Mouse (Mus musculus): ENCODE data around the gene Fosb. TPM values are rescaled to one million over a fixed set of nuclear protein-coding genes. Genes with fewer than 3 reads are reported as not detected.

Gene Fosb
- polyA plus RNA-seq, 1 experiment from 2014 or later = 0.26 TPM

DNA sequence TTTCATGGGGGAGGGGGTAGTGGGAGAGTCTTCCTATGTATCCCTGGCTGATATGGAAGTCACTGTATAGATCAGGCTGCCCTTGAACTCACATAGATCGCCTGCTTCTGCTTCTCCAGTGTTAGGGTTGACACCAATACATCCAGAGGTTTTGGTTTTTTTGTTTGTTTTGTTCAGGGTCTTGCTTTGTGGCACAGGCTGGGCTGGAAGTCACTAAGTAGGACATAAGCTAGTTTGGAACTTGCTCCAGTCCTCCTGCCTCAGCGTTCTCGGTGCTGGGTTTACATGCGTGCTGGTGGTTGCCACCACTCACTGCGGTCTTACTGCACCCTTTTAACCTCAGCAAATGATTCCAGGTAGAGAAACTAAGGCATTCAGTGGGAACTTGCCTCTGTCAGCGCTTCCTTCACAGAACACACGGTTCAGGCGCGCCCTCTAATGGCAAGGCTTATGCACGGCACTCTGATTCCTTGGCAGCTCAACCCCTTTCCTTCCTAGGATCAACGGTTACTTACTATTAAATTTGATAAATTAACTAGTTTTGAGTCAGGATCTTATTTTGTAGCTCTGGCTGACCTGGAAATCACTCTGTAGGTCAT lies 33.5 kb upstream of the Fosb start:
- Histone ChIP-seq H3K36me3 (peaks cover 9% of the 10 kb centered on the region), H3K4me1 (peaks cover 48% of the 10 kb centered on the region), H3K9me3 (replicated peaks) (no peaks in the 10 kb centered on the region), H3K9ac (no peak overlapping the region), H3K4me2 (peak overlapping the region; percentile 93), H3K4me3 (replicated peaks) (no peak overlapping the region; the same call in 1 of the 2 replicates), H3K27ac (no peak overlapping the region), H3K27me3 (peaks cover 20% of the 10 kb centered on the region)
- under 1% methylated on average over 11 of the region's 11 CpGs for WGBS
- no peak for ATAC-seq (replicated peaks; ENCODE audit: low FRiP score)

DNA sequence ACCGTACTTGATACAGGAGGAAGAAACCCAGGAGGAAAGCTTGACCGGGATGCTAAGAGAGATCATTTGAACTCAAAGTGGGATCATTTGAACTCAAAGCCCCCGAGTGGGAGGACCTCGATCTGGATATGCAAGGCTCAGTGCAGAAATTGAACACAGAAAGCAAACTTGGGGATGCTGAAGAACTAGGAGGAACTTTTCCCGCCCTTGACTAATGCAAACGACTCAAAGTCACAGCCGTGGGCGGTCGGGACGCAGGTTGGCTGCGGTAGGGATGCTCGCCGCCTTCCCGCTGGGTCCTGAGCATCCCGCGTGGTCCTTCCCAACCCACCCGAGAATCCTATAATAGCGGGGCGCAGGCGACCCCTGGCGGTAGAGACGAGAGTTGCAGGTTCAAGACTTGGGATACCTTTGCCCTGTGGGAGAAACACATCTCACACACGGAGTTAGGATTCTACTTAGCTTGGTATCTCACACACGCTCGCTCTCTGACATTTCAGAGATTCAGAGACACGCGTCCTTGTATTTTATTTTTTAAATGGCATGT lies 32.7 kb upstream of the Fosb start:
- 1% methylated on average over 27 of the region's 27 CpGs for WGBS
- no peak for ATAC-seq (replicated peaks; ENCODE audit: low FRiP score)
- no peaks in the 10 kb centered on the region for H3K9me3 ChIP-seq (replicated peaks)
- H3K27me3 ChIP-seq = peaks cover 20% of the 10 kb centered on the region
- peak overlapping the region; percentile 48 for H3K4me3 ChIP-seq (replicated peaks)
- H3K9ac ChIP-seq = peak overlapping the region; percentile 25; the same call in 1 of the 2 replicates
- H3K4me2 ChIP-seq = peak overlapping the region; percentile 93
- H3K4me1 ChIP-seq = peaks cover 48% of the 10 kb centered on the region
- H3K27ac ChIP-seq = no peak overlapping the region
- peaks cover 2% of the 10 kb centered on the region; the same call in 1 of the 2 replicates for H3K36me3 ChIP-seq

DNA sequence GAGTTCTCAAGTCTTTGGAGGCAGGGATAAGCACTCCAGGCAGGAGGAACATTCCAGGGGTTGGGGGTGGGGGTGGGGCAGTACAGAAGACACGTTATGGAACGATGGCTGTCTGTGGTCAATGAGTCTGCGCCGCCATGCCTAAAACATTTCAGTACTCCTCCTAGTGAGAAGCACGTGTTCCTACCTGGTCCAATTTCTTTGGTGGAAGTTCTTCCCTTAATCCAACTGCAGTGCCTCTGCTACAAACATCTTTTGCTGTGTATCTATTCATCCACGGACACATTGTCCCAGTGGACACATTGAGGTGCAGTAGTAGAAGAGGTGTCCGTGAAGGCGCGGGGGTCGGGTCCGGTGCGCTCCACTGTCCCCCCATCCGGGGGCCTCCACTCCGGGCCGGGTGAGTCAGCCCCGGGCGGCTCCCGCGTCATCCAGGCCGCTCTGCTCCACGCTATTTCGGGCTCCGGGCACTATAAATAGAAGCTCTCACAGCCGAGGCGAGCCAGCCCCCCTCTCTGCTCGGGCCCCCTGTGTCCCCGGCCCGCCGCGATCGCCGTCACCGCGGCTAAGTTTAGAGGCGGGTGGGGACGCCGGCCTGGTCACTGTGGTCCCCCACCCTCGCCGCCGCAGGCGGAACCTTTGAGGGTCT lies 32.0 kb upstream of the Fosb start:
- ATAC-seq (replicated peaks; ENCODE audit: low FRiP score) = 0 out of 2 replicates have a peak, but pooled peaks have one; percentile 3
- Histone ChIP-seq H3K36me3 (no peaks in the 10 kb centered on the region), H3K4me1 (peaks cover 48% of the 10 kb centered on the region), H3K9me3 (replicated peaks) (no peaks in the 10 kb centered on the region), H3K27ac (no peak overlapping the region), H3K4me3 (replicated peaks) (peak overlapping the region; percentile 48), H3K9ac (peak overlapping the region; percentile 25; the same call in 1 of the 2 replicates), H3K4me2 (peak overlapping the region; percentile 93), H3K27me3 (peaks cover 20% of the 10 kb centered on the region)
- WGBS = under 1% methylated on average over 41 of the region's 41 CpGs

DNA sequence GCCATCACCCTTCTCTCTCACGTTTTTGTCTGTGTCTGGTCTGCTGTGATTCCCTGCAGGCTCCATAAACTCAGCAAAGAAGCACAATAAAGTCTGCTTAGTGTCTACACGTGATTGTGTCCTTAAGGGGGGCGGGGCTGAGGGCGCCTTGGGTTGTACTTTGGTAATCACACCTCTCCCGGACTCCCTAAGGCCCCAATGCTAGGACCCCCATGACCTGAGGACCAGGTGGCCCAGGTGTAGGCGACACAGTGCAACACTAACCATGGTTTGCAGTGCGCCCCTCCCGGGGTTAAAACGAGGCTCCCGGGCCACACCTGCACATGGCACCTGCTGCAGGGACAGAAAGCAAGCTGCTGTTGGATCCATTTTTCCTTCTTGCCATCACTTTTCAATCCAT lies 31.4 kb upstream of the Fosb start:
- peak overlapping the region; percentile 48; the same call in 1 of the 2 replicates for H3K4me3 ChIP-seq (replicated peaks)
- 20% methylated on average over 10 of the region's 10 CpGs for WGBS
- no peak overlapping the region for H3K9ac ChIP-seq
- ATAC-seq (replicated peaks; ENCODE audit: low FRiP score) = no peak
- peaks cover 20% of the 10 kb centered on the region for H3K27me3 ChIP-seq
- H3K27ac ChIP-seq = no peak overlapping the region
- peak overlapping the region; percentile 93 for H3K4me2 ChIP-seq
- no peaks in the 10 kb centered on the region for H3K9me3 ChIP-seq (replicated peaks)
- no peaks in the 10 kb centered on the region for H3K36me3 ChIP-seq
- H3K4me1 ChIP-seq = peaks cover 47% of the 10 kb centered on the region

DNA sequence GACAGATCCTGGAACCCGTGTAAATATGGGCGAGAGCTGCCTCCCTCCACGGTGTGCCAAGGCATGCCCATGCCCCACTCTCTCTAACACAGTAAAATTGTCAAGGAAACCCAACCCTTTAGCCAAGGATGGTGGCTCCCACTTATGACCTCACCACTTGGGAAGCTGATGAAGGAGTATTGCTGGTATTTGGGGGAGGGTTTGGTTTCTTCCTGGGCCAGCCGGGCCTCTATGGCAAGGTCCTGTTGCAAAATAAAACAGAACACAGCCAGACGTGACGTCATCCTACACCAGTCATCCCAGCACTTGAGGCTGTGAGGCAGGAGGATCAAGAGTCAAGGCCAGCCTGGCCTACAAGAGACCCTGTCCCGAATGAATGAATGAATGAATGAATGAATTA lies 28.7 kb upstream of the Fosb start:
- peaks cover 20% of the 10 kb centered on the region for H3K27me3 ChIP-seq
- peaks cover 35% of the 10 kb centered on the region for H3K4me1 ChIP-seq
- WGBS = 63% methylated on average over 7 of the region's 7 CpGs
- no peak overlapping the region for H3K9ac ChIP-seq
- H3K4me3 ChIP-seq (replicated peaks) = no peak overlapping the region
- ATAC-seq (replicated peaks; ENCODE audit: low FRiP score) = no peak
- H3K4me2 ChIP-seq = no peak overlapping the region
- no peak overlapping the region for H3K27ac ChIP-seq
- H3K9me3 ChIP-seq (replicated peaks) = no peaks in the 10 kb centered on the region
- H3K36me3 ChIP-seq = no peaks in the 10 kb centered on the region

DNA sequence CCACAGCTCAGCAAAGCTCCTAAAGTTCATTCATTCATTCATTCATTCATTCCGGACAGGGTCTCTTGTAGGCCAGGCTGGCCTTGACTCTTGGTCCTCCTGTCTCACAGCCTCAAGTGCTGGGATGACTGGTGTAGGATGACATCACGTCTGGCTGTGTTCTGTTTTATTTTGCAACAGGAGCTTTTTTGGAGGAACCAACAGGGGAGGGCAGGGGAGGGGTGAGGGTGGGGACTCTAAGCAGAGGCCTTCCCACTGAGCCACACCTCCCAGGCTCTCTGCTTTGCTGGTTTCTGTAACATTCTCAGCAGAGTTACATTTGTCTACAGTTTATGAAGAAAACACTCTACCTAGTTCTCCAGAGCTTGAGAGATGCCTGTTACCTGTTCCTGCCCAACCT lies 28.2 kb upstream of the Fosb start:
- ATAC-seq (replicated peaks; ENCODE audit: low FRiP score) = no peak
- Histone ChIP-seq H3K27ac (no peak overlapping the region), H3K4me2 (no peak overlapping the region), H3K36me3 (no peaks in the 10 kb centered on the region), H3K4me3 (replicated peaks) (no peak overlapping the region), H3K4me1 (peaks cover 34% of the 10 kb centered on the region), H3K9ac (no peak overlapping the region), H3K9me3 (replicated peaks) (no peaks in the 10 kb centered on the region), H3K27me3 (peaks cover 20% of the 10 kb centered on the region)
- WGBS = 53% methylated on average over 2 of the region's 2 CpGs

DNA sequence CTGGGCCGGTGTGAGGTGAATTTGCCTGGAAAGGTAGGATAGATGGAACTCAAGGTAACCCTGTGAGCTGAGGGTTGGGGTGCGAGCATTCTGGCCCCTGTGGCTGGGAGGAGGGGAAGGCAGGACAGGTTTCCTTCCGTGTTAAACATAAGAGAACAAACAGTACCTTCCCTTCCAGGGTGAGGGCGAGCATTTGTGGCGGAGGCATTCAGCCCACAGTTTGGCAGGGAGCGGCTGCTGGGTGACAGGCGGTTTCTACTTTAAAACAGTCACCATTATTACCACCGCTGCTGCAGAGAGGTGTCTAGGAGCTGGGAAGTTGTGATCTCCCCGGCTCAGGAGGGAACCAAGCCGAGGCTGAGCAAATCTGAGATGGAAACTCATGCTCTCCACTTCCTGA lies 27.3 kb upstream of the Fosb start:
- no peak overlapping the region for H3K4me2 ChIP-seq
- peaks cover 28% of the 10 kb centered on the region for H3K4me1 ChIP-seq
- no peaks in the 10 kb centered on the region for H3K36me3 ChIP-seq
- WGBS = 68% methylated on average over 10 of the region's 10 CpGs
- H3K9me3 ChIP-seq (replicated peaks) = no peaks in the 10 kb centered on the region
- H3K9ac ChIP-seq = no peak overlapping the region
- peaks cover 14% of the 10 kb centered on the region for H3K27me3 ChIP-seq
- H3K4me3 ChIP-seq (replicated peaks) = no peak overlapping the region
- no peak overlapping the region for H3K27ac ChIP-seq
- ATAC-seq (replicated peaks; ENCODE audit: low FRiP score) = no peak

DNA sequence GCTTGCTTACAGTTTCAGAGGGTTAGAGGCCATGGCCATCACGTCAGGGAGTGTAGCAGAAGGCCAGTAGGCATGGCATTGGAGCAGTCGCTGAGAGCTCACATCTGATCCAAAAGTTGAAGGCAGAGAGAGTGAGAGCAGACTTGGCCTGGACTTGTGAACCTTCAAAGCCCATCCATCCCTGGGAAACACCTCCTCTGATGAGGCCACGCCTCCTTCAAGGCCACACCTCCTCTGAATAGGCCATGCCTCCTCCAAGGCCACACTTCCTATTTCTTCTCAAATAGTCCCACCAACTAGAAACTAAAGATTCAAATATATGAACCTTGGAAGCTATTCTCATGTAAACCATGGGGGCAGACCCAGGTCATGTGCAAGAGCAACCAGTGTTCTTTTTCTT lies 25.7 kb upstream of the Fosb start:
- Histone ChIP-seq H3K9ac (no peak overlapping the region), H3K4me2 (no peak overlapping the region), H3K4me3 (replicated peaks) (no peak overlapping the region), H3K9me3 (replicated peaks) (no peaks in the 10 kb centered on the region), H3K4me1 (peaks cover 16% of the 10 kb centered on the region), H3K27me3 (no peaks in the 10 kb centered on the region), H3K27ac (no peak overlapping the region), H3K36me3 (no peaks in the 10 kb centered on the region)
- WGBS = 39% methylated on average over 3 of the region's 3 CpGs
- ATAC-seq (replicated peaks; ENCODE audit: low FRiP score) = no peak

DNA sequence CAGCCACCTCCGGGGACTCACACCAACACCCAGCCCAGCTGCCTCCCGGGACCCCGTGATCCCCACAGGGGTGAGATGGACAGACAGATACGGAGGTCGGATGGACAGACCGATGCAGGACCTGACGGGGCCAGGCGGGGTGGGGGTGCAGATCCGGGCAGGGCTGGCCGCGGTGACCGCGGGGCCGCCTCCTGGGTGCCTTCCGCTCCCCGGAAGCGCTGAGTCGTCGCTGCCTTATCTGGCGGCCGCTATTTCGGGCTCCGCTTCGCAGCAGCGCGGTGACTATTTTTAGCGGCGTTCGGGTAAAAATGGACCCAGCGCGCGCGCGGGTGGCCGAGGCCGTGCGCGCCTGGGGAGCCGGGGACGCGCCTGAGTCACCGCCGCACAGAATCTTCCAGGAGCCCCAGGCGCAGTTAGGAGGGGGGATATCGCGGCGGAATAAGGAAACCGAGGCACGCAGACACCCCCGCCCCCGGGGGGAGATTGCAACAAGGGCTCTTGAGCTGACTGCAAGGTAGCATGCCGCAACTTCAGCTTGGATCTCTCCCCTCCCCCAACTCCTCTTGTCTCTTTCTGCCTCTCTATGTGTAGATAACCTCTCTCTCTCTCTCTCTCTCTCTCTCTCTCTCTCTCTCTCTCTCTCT lies 23.0 kb upstream of the Fosb start:
- Histone ChIP-seq H3K9me3 (replicated peaks) (0 out of 2 replicates have a peak, but pooled peaks cover 5% of the 10 kb centered on the region), H3K27me3 (no peaks in the 10 kb centered on the region), H3K36me3 (no peaks in the 10 kb centered on the region), H3K4me2 (peak overlapping the region; percentile 79), H3K4me3 (replicated peaks) (peak overlapping the region; percentile 69), H3K4me1 (peaks cover 18% of the 10 kb centered on the region), H3K27ac (peak overlapping the region; percentile 19; the same call in 1 of the 2 replicates), H3K9ac (peak overlapping the region; percentile 53)
- under 1% methylated on average over 52 of the region's 52 CpGs for WGBS
- peak; percentile 68 for ATAC-seq (replicated peaks; ENCODE audit: low FRiP score)

DNA sequence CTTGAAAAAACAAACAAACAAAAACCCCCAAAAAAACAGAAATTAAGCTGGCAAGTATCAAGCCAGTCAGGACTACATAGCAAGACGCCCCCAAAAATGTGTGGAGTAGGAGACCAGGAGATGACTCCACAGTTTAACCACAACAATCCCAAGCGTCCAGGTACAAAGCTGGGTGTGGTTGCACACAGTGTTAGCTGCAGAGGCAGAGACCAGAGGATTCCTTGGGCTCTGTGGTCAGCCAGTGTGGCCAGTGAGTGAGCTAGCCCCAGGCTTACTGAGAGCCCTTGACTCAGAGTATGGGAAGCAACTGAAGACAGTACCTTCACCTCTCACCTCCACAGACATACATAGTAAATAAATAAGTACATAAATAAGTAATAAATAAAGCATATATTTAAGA lies 22.1 kb upstream of the Fosb start:
- no peak overlapping the region for H3K9ac ChIP-seq
- no peak overlapping the region for H3K27ac ChIP-seq
- 77% methylated on average over 2 of the region's 2 CpGs for WGBS
- no peak for ATAC-seq (replicated peaks; ENCODE audit: low FRiP score)
- H3K4me1 ChIP-seq = peaks cover 28% of the 10 kb centered on the region
- no peaks in the 10 kb centered on the region for H3K27me3 ChIP-seq
- H3K4me3 ChIP-seq (replicated peaks) = no peak overlapping the region
- 0 out of 2 replicates have a peak, but pooled peaks cover 5% of the 10 kb centered on the region for H3K9me3 ChIP-seq (replicated peaks)
- H3K36me3 ChIP-seq = no peaks in the 10 kb centered on the region
- no peak overlapping the region for H3K4me2 ChIP-seq

DNA sequence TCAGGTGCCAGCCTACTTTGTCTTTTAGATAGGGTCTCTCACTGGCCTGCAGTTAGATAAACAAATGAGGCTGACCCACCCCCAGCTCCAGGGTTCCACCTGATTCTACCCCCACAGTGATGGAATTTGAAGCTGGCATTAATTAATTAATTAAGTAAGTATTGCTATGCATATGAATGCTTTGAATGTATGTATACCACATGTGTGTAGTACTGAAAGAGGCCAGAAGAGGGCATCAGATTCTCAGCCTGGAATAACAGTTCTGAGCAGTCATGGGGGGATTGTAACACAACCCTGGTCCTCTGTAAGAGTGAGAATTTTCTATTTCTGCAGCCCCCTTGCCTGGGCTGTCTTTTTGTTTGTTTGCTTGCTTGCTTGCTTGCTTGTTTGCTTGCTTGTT lies 18.6 kb upstream of the Fosb start:
- H3K4me2 ChIP-seq = no peak overlapping the region
- no peaks in the 10 kb centered on the region for H3K36me3 ChIP-seq
- no peak overlapping the region for H3K9ac ChIP-seq
- H3K27me3 ChIP-seq = no peaks in the 10 kb centered on the region
- ATAC-seq (replicated peaks; ENCODE audit: low FRiP score) = no peak
- 0 out of 2 replicates have a peak, but pooled peaks cover 5% of the 10 kb centered on the region for H3K9me3 ChIP-seq (replicated peaks)
- H3K4me3 ChIP-seq (replicated peaks) = no peak overlapping the region
- H3K27ac ChIP-seq = no peak overlapping the region
- peaks cover 30% of the 10 kb centered on the region for H3K4me1 ChIP-seq

DNA sequence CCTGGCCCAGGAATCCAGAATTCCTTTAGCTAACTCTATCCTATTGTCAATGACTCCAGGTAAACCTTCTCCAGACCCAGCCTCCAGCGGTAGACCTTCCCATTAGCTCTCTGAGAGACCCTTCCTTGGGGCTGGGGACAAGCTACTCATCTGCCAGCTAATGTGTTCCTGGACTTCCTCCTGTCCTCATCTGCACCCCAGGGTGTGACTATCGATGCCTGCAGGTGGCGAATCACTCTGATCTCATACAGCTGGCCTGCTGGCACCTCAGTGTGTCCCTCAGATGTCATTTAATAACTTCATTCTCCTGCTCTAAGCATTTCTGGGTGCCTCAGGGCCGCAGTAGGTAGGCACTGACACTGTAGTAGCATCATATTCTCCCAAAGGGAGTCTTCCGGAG lies 17.9 kb upstream of the Fosb start:
- no peak overlapping the region for H3K4me3 ChIP-seq (replicated peaks)
- 81% methylated on average over 5 of the region's 5 CpGs for WGBS
- no peaks in the 10 kb centered on the region for H3K36me3 ChIP-seq
- 0 out of 2 replicates have a peak overlapping the region, but pooled peaks have one; percentile 91 for H3K27ac ChIP-seq
- peaks cover 28% of the 10 kb centered on the region for H3K4me1 ChIP-seq
- H3K9ac ChIP-seq = no peak overlapping the region
- 0 out of 2 replicates have a peak, but pooled peaks cover 5% of the 10 kb centered on the region for H3K9me3 ChIP-seq (replicated peaks)
- H3K4me2 ChIP-seq = peak overlapping the region; percentile 77
- peaks cover 3% of the 10 kb centered on the region for H3K27me3 ChIP-seq
- no peak for ATAC-seq (replicated peaks; ENCODE audit: low FRiP score)

Measured in kidney, embryonic 15.5 days (tissue).